Mouse (Mus musculus) frontal cortex, postnatal 25 days (tissue): ENCODE measurements around the gene Map7d1.

Source experiments
- DNase-seq, 2 experiments: peaks; one replicate each; pipeline ENCODE4 v3.0.0; 2022; ENCODE audit warnings: low spot score in 2 of 2

Gene Map7d1

GRCm38 (mm10) chr4:126269292-126269691 is 13.1 kb upstream of the Map7d1 start:
- DNase-seq: no peak

- peak; percentile 100 for DNase-seq
Measured at GRCm38 (mm10) chr4:126262119-126262807, 6.1 kb upstream of the Map7d1 start, which contains the start of gene Trappc3. TSS of gene Trappc3 (plus strand) at chr4:126262325.

GRCm38 (mm10) chr4:126261675-126262074 is 5.5 kb upstream of the Map7d1 start:
- no peak for DNase-seq

- DNase-seq: no peak
Measured at GRCm38 (mm10) chr4:126261266-126261665, 5.1 kb upstream of the Map7d1 start.

- DNase-seq: no peak
Measured at GRCm38 (mm10) chr4:126260520-126261201, 4.5 kb upstream of the Map7d1 start.

- DNase-seq: no peak
Measured at GRCm38 (mm10) chr4:126259523-126260160, 3.5 kb upstream of the Map7d1 start.

- no peak for DNase-seq
Measured at GRCm38 (mm10) chr4:126259063-126259462, 2.9 kb upstream of the Map7d1 start.

GRCm38 (mm10) chr4:126256967-126257881 is 1.1 kb upstream of the Map7d1 start:
- DNase-seq: no peak

GRCm38 (mm10) chr4:126255113-126256001 is 786 bp downstream of the Map7d1 start:
- DNase-seq: no peak

- DNase-seq: no peak
Measured at GRCm38 (mm10) chr4:126254315-126255112, 1.6 kb downstream of the Map7d1 start.

GRCm38 (mm10) chr4:126253637-126254272 is 2.4 kb downstream of the Map7d1 start:
- no peak for DNase-seq

GRCm38 (mm10) chr4:126252411-126253237 is 3.5 kb downstream of the Map7d1 start:
- no peak for DNase-seq

- no peak for DNase-seq
Measured at GRCm38 (mm10) chr4:126251655-126252254, 4.4 kb downstream of the Map7d1 start.

GRCm38 (mm10) chr4:126250659-126251058 is 5.5 kb downstream of the Map7d1 start:
- DNase-seq: no peak

GRCm38 (mm10) chr4:126248261-126248868 is 7.8 kb downstream of the Map7d1 start:
- no peak for DNase-seq

GRCm38 (mm10) chr4:126246202-126246889 is 9.8 kb downstream of the Map7d1 start:
- no peak for DNase-seq

- no peak for DNase-seq
Measured at GRCm38 (mm10) chr4:126242510-126242909, 13.6 kb downstream of the Map7d1 start.
